Mouse (Mus musculus): ENCODE results near the gene Ccdc116.
"Not testable (repeated sequence)": the region's sequence is repeated elsewhere in the genome, so short reads cannot be mapped to it uniquely, and the experiment has no call there.

Ccdc116 gene

DNA sequence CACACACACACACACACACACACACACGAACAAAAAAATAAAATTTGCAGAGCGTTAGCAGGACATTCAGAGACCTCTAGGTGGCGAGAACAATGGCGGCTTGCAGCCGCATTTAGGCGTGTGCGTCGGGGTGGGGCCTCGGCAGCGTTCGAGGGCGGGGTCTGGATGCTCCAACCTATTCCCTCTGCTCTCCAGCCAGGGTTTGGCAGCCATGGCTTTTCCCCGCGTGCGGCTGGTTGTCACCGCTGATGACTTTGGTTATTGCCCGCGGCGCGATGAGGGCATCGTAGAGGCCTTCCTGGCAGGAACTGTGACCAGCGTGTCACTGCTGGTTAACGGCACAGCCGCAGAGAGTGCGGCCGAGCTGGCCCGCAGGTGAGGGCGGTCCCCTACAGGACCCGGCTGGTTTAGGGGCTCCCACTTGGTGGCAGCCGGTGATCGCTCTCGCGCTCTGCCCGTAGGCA, at the start of gene Ccdc116:
Gene Ccdc116 (minus strand): TSS at position 458 of the 464 bp plus-strand sequence.
- peak; percentile 93 for DNase-seq

DNA sequence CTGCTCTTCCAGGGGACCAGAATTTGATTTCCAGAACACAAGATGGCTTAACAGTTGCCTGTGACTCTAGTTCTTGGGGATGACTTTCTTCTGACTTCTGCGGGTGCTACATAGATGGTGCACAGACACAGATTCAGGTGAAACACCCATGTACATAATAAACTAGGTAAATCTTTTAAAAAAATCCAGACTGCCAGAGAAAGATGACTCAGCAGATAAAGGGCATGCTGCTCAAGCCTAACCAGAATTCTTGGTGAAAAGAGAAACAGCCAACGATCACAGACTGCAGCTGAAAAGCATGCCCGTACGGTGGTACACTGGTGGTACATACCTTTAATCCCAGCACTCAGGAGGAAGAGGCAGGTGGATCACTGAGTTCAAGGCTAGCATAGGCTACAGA, 46.8 kb upstream of the Ccdc116 start:
- no peak for DNase-seq

DNA sequence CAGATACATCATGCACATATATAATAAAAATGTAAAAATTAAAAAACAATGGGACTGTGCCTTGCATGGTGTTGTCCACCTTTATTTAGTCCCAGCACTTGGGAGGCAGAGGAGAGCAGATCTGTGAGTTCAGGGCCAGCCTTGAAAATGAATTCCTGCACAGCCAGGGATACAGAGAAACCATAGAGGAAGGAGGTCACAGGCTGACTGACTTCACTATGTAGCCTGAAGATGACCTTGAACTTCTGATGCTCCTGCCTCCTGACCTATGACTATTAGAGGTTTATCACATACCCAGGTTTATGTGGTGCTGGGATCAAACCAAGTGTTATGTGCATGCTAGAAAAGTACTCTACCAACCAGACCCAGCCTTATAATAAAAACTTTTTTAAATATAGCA, 38.4 kb upstream of the Ccdc116 start:
- no peak for DNase-seq

DNA sequence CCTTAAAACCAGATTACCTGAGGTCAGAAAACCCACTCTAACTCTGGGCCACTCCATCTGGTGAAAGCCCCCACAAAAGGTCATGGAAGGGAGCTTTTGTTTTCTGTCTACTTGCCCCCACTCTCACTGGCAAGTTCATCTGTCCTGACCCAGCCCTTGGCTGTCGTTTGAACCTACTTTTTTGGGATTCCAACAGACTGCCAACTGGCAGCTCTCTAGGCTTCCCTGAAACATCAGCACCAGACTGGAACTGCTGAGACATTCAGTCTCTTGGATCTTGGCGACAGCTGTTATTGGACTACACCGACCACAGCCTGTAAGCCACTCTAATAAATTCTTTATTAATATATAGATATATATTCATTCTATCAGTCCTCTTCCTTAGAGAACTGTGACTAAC, 36.0 kb upstream of the Ccdc116 start:
- DNase-seq: no peak

DNA sequence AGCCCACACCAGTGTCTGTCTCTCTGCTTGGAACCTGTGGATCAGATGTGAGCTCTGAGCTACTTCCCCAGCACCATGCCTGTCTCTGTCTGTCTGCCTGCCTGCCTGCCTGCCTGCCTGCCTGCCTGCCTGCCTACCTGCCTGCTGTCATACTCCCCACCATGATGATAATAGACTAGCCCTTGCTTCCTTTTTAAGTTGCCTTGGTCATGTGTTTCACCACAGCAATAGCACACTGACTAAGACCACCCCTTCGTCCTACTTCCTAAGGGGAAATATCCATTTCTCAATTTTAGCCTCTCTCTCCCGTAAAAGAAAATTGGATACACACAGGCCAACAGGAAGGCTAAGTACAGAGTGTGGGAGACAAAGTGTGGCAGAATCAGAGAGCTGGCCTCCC, 35.1 kb upstream of the Ccdc116 start:
- no peak for DNase-seq

DNA sequence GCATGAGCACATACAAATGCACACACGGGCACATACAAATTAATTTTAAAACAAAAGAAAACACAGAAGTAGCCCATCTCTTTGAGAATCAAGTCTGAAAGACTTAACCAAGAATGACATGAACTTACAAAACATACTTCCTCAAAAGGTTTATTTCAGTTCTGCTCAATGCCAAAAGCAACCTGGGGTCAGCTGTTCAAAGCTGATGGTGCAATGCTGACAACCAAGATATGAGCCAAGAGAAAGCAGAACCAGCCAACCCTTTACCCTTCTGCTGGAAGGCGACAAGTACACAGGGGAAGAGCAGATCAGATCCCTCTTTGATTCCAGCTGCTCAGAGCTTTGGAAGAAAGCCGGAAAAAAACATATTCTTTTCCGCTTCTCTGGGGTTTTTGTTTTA, 34.4 kb upstream of the Ccdc116 start:
- no peak for DNase-seq

DNA sequence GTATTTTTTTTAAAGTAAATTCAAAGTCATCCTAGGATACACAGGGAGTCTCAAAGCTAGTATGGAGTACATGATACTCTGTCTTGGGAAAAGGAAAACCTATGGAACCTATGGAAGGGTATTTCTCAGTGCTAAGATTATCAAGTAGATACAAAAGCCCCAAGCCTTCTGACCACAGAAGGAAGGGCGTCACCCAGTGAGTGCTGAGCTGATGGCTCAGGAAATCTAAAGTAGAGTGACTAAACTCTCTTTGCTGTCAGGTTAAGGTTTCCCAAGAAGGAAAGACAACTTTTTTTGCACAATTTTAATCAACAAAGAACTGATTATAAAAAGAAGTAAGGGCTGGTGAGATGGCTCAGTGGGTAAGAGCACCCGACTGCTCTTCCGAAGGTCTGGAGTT, 32.7 kb upstream of the Ccdc116 start:
- no peak for DNase-seq

DNA sequence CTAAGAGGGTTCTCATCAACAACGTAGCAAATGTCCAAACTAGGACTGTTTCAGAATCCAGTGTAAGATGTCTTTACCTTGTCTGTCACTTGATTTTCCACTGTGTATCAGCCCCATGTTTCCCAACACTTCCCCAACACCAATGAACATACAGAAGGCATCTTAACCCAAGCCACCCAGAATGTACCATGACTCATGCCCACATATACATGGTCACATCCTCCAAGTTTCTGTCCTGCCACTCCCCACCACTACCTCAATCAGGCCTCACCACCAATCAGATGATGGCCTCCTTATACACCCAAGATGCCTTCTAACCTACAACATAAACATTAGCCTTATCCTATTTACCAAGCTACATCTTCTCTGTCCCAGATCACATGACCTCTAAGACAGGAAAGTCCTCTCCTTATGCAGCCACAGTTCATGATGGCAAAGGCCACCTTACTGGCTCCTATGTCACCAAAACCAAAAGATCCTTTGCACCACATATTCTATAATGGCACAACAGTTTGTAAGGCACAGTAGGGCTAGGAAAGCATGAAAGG, 30.7 kb upstream of the Ccdc116 start:
- no peak for DNase-seq

DNA sequence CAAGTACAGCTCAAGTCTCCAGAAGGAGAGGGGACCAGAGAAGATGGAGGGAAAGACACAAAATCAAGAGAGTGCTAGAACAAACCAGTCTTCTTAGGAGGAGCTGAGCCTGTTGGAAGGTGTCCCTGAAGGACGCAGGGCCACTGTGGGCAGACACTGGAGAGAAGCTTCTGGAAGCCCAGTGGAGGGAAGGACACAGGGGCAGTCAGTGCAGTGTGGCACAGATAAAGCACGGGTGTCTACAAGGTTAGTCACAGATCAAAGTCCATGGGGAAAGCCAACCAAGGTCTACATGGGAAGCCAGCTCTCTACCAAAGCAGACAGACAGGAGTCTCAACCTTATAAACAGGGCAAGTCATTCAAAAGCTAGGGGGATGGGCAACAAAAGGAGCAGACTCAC, 28.7 kb upstream of the Ccdc116 start:
- DNase-seq: no peak

DNA sequence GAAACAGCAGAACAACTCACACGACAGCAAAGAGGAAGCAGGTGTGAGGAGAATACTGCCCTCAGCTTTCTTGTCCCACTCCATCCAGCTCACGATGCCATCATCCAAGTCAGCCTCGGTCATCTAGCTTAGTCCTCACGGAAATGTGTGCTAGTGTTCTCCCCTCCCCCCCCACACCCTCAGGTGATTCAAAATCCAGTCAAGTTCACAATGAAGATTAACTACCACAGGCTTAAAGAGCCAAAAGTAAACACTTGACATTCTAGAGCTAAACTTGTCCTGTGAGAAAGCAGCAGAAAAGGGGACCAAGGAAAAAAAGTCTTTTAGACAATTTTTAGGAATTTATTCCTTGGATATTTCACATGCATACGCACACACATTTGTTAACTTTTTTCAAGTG, 21.0 kb upstream of the Ccdc116 start:
- no peak for DNase-seq

DNA sequence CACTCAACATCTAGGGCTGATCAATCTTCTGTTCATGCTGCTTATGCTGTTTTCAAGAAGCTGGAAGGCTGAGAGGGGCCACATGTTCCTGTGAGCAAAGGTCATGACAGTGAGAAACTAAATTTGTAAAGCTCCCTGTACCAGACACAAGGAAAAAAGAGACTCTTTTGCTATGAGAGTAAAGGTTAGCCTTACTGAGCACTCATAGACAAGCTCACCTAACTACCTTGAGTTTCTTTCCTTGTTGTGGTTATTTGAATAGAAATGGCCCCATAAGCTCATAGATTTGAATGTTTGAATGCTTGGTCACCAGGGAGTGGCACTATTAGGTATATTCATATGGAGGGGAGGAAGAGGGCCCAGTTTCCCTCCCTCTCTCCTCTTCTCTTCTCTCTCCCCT, 20.1 kb upstream of the Ccdc116 start:
- no peak for DNase-seq

DNA sequence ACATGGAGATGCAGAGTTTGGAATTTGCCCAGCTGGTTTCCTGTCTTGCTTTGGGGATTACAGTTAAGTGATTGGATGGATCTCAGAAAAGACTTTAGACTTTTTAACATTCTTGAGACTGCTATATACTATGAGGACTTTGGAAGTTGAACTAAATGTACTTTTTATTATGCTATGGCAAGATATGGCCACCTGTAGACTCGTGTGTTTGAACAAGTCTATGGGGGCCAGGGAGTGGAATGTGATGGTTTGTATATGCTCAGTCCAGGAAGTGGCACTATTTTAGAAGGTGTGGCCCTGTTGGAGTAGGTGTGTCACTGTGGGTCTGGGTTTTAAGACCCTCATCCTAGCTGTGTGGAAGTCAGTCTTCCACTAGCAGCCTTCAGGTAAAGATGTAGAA, 18.4 kb upstream of the Ccdc116 start:
- DNase-seq: not testable (repeated sequence)

DNA sequence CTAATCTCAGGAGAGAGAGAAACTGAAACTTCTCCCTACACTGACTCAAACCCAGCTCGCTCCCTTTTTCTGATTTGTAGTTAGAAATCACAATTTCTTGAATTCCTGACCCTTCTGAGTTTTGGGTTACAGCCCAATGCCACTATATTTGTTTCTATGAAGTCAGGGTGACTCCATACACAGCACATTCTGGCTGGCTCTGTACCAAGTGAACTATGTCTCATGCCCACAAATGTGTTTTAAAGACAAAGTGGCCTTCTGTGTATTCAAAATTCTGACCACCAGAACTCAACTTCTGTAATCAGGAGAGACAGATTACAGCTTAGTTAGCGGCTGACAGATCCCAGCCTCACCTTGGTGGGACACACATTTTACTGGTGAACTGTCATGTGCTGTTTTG, 7.3 kb upstream of the Ccdc116 start:
- no peak for DNase-seq

DNA sequence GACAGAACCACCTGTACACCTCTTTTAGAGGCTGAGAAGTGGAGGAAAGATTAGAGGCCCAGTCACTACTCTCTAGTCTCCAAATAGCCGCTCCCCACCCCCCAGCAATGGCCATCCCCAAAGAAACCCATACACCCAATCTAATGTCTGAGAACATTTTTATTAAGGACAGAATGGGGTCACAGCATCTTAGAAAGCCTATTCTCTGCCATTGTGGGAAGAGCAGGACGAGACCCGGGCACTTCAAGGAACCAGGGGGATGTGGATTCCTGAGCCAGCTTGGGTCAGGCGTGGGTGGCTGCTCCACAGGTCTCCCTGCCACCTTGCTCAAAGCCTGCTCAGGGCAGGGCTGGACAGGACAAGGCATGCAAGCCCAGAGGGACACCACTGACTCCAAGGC, 4.8 kb upstream of the Ccdc116 start:
- no peak for DNase-seq

DNA sequence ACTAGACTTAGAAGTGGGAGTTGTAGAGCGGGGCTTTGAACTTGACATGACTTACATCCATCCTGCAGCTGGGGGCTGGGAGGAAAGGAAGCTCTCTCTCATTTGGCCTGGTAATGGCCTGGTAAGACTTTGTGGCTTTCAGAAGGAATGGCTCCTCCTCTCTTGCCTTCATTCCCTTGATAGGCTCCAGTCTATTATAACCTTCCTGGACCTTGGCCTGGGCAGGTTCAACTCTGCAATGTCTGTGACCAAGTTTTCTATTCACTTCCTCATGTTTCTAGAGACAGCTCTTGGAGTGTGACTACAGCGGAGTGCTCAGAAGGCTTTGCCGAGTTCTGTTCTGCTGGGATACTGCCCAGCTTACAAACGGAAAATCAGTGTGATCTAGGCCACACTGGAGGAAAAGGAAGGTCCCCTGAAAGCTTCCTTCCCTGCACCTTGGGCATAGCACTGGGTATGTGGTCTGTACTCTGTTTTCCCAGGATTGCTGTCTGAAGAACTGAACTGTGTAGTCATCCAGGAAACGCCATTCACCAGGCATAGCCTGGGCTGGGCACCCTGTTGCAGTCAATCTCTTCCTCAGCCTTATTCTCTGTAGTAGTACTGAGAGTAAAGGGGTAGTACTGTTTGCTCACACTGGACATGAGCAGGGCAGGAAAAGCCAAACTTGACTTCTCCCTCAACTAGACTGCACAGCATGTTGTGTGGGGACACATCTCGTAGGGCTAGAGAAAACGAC, 3.7 kb upstream of the Ccdc116 start:
- DNase-seq: no peak

DNA sequence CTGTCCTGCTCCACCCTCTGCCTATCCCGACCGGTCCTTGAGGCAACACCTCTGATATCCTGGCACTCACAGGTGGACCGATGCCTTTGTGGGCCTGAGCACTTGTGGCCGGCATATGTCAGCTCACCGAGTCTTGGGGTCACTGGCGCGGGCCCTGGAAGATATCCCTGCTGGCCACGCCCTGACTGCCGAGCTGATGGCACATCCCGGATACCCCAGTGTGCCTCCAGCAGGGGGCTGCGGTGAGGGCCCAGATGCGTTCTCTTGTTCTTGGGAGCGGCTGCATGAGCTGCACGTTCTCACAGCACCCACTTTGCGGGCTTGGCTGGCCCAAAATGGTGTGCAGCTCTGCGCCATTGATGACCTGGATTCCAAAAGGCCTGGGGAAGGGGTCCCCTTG, 1.1 kb upstream of the Ccdc116 start:
- peak; percentile 68 for DNase-seq

DNA sequence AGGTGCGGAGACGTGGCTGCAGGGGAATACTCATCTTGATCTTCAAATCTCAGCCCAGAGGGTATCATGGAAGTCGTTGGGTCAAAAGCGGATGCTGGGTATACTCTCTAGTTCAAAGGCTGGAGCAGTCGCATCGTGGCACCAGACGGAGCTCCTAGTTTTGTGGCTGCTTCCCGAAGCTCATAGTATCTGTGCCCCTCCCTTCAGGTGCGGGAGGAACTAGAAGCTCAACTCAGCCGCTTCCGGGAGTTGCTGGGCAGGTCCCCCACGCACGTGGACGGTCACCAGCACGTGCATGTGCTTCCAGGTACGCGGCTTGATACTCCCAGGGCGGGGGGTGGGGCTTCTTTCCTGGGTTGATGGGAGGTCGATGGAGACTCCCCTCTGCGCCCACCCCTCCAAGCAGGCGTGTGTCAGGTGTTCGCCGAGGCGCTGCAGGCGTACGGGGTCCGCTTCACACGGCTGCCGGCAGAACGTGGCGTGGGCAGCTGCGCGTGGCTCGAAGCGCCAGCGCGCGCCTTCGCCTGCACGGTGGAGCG, 431 bp upstream of the Ccdc116 start:
- DNase-seq: peak; percentile 51

DNA sequence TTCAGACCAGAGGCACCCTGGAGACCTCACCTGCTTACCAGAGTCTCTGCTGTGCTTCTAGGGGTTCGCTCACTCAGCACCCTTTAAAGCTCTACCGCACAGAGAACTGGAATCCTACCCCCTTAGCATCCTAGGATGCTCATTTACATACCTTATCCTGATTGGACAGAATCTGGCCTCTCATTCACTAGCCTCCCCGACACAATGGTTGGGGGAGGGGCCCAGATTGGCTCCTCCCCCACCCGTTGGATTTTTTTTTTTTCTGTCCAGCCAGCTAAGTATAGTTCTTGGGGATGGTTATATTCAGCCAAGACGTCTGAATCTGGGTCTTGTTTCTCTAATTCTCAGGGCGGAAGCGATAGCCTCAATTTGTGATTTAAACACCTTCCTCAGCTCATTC, 2.7 kb downstream of the Ccdc116 start, which contains the start of gene Ydjc:
Gene Ydjc (plus strand): TSS at position 283 of the 400 bp plus-strand sequence.
- peak; percentile 72 for DNase-seq

DNA sequence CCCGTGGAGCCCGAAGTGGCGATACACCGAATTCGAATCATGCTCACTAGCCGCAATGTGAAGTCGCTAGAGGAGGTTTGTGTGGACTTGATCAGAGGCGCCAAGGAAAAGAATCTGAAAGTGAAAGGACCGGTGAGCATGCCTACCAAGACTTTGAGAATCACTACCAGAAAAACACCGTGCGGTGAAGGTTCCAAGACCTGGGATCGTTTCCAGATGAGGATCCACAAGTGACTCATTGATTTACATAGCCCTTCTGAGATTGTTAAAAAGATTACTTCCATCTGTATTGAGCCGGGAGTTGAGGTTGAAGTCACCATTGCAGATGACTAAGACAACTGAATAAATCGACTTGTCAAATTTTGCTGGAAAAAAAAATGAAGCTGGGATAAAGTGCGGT, 9.7 kb downstream of the Ccdc116 start:
- DNase-seq: no peak

DNA sequence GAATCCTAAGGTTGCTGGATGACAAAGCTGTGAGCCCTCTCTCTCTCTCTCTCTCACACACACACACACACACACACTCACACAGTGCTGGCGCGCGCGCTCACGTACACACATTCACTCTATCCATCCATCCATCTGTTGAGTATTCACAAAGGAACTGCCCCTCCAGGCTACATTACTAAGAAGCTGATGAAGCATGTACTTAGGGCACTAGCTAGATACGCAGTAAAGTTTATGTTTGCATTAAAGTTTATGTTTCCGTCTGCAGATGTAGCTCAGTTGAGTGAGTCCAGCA, 14.2 kb downstream of the Ccdc116 start:
- peak; percentile 48 for DNase-seq

DNA sequence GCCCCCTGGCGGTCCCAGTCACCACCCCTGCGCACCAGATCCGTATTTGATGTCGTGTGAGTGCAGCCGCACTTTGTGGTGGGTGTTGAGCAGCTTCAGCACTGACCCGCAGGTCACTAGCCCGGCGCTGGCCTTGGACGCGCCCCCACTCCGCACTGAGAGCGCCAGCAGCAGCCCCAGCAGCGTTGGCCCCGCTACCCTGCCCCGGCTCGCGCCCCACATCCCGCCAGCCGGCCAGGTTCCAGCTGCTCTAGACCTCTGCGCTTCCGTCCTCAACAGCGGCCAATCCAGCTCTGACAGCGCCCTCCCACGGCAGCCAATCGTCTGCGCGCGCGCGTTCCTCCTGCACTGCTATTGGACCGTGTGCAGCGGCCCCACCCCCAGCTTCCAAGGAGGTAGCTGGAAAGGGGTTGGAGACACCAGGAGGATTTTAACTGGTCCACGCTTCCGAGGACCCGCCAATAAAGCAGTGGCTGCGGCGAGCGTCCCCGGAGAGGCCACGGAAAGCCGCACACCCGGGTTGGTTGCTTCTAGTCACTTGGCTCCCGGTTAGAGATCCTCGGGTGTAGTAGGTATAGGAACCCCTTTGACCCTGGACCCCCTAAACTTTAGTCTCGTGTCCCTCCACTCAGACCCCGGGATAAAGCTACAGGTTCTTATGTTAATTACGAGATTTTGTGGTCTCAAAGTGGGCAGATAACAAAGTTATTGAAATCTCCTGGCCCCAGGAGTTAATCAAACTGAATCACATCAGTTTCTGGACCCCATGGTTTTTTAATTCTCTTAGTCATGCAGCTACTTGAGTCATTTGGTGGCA, 14.7 kb downstream of the Ccdc116 start, which contains the start of gene Sdf2l1:
Gene Sdf2l1 (minus strand): TSS at position 295 of the 817 bp plus-strand sequence.
- peak; percentile 99 for DNase-seq

DNA sequence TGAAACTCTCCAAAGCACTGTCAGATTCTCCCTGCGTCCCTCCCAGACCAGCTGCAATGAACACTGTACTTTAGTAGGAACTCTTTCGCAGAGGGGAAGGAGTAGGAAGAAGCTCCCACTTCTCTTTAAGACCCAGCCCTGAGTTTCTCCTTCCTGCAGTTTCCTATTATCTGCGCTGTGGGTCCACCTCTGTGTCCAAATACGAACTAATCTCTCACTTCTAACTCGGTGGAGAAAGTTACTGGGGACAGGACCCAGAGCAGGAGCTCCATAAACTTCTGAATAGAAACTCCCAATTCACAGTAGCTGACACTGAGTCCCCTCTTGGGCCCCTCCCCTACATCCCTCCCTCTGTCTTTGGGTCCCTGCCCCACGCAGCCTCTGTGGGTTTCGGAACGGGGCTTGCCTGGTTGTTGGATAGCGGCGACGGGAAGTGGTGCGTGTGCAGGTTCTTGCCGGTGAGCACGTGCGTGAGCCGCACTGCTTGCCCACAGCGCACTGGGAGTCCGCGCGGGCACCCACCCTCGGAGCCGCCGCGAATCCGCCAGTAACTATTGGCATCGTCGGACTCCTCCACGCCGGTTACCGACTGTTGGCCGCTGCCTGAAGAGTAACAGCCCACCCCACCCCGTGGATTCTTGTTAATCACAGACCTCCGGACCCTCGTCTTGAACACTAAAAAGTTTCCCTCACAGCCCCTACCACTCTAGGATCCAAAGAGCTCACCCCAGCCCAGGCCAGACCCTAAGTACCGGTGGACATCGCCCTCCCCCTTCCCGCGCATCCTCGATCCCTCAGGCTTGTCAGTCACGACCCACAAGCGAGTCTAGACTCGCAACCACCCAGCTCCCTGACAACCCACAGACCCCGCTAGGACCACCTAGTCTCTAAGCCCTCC, 15.6 kb downstream of the Ccdc116 start:
- DNase-seq: no peak

DNA sequence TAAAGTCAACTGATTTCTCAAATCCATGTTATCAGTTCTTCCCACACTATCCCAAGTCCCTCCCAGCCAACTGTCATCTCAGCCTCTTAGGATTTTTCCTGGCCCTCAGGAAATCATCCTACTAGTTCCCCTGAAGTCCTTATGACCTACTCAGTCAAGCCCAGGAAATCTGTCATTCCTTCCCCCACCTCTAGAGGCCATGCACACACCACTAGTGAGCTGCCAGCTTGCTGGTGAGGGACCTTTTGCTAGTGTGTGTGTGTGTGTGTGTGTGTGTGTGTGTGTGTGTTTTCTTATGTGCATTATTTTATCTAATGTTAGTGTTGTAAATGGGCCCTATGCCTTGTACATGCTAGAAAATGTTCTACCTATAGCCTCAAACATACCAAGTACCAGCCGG, 19.7 kb downstream of the Ccdc116 start:
- DNase-seq: peak; percentile 72
